Mouse (Mus musculus) cerebellum, adult 8-10 months (tissue): ENCODE results near the gene Islr.

Experiments
- DNase-seq: peaks from one replicate; pipeline ENCODE4 v3.0.0; 2022

Gene Islr

GRCm38 (mm10) chr9:58196610-58197567 lies 7.2 kb downstream of the Islr start:
- no peak for DNase-seq

DNA sequence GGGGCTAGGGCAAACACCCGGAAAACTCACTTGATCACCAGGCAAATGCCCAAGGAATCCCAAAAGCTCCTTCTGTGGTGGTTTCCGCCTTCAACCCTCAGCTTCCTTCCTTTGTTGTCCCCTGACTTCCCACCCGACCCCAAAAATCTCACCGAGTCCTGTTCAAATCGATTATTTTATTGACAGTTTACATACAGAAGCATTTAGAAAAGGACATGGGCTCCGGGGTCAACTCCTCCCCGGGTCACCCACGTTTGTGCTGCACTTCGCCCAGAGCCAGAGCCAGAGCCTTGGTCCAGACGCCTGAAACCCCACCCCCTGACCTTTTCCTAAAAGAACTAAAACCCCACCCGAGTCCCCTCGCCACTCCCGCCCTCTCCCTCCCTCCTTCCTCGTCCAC lies 8.0 kb downstream of the Islr start:
- DNase-seq = no peak

GRCm38 (mm10) chr9:58195671-58196070 lies 8.4 kb downstream of the Islr start:
- no peak for DNase-seq

- no peak for DNase-seq
Measured at GRCm38 (mm10) chr9:58194222-58194621, 9.9 kb downstream of the Islr start.

DNA sequence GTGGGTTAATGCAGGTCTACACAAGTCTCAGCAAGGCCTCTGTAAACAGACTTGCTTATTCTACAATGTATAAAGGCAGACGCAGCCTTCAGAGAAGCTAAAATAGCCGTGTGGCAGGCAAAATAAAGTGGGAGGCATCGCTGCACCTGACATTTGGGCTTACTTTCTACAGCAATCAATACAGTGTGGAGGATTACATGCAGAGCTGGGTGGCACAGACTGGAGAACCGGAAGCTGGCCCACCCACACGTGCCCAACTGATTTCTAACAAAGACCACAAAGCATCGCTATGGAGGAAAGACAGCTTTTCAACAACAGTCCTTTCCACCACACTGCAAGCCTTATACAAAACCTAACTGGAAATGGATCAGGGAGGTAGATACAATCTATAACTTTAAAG lies 19.6 kb downstream of the Islr start:
- DNase-seq = no peak

GRCm38 (mm10) chr9:58179390-58179789 lies 24.7 kb downstream of the Islr start:
- no peak for DNase-seq

- DNase-seq = no peak
Measured at GRCm38 (mm10) chr9:58177165-58177564, 26.9 kb downstream of the Islr start.

DNA sequence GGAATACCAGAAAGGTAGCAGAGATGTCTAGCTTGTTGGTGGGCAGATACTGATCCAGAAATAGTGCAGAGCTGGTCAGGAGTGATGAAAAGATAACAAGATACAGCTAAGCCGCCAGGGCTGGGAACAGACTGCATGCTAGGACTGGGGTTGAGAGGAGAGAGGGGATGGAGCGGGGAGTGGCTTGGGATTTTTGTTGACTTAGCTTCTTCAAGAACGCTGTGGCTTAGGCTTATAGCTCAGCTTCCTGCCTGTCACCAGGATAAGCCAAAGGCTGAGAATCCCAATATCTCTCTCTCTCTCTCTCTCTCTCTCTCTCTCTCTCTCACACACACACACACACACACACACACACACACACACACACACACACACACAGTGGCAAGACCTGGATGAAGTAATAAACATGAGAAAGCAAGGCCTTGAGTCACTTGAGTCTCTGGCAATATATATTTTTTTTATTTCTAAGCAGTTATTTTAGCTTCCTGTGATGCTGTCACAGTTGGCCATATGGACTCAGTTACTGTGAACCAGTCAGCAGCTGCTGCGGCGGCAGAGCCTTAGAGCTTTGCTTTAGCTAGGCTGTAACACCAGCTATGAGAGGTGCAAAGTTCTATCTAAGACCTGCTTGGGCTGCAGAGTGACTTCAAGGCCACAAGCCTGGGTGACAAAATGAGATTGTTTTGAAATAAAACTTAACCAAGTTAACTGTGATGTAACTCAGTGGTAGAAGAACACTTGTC lies 28.2 kb downstream of the Islr start:
- no peak for DNase-seq

- DNase-seq = no peak
Measured at GRCm38 (mm10) chr9:58174818-58175251, 29.3 kb downstream of the Islr start.

DNA sequence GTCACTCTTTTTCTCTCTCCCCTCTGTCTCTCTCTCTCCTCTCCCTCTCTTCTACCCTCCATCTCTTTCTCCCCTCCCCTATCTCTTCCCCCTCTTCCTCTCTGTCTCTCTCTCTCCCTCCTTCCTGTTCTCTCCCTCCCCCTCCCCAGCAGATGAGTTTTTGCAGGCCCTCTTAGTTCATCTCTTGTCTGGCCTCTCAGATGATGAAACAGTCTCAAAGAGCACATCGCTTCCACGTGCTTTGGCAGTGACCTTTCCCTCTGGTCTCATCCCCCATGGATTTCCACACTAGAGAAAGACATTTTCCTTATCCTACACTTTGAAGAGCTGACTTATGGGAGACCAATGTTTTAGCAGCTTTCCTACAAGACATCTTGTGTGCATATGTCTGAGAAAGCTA lies 31.2 kb downstream of the Islr start:
- no peak for DNase-seq

- no peak for DNase-seq
Measured at GRCm38 (mm10) chr9:58169426-58169825, 34.7 kb downstream of the Islr start.

GRCm38 (mm10) chr9:58168880-58169279 lies 35.2 kb downstream of the Islr start:
- no peak for DNase-seq

- no peak for DNase-seq
Measured at GRCm38 (mm10) chr9:58165779-58166178, 38.3 kb downstream of the Islr start.

DNA sequence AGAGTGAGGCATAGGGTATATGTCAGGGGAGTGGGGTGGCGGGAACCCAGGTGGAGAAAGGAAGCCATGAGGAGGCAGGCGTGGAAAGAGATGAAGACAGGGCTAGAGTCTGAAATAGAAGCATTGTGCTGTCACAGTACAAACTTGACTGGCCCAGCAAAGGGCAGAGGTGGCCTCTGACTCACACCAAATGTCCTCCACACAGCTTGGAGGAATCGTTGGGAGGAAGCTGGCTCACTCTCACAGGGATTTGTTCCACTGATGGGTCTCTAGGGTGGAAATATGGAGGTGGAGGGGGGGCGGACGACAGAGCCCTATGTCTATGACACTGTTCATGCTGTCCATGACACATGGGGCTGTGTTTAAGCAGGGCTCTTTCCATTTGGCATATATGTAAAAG lies 41.0 kb downstream of the Islr start:
- DNase-seq = no peak

- DNase-seq = no peak
Measured at GRCm38 (mm10) chr9:58162173-58162572, 41.9 kb downstream of the Islr start.

DNA sequence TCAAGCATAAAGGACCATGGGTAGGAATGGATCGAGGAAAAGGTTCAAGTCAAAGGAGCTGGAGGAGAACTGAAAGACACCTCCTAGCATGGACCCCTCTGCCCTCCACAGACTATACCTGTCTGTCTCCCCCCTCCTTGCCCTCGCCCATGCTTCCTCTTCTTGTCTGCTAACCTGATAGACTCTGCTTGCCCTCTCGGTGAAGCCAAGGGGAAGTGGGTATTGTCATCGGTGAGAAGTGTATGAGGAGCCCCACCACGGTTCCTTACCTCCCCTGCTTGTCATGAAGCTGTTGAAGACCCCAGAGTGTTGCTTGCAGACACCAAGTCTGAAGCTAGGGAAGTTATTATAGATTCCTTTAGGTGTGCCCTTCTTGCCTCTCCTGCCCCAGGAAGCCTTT lies 43.8 kb downstream of the Islr start:
- DNase-seq = no peak

GRCm38 (mm10) chr9:58159855-58160254 lies 44.3 kb downstream of the Islr start:
- DNase-seq = no peak

DNA sequence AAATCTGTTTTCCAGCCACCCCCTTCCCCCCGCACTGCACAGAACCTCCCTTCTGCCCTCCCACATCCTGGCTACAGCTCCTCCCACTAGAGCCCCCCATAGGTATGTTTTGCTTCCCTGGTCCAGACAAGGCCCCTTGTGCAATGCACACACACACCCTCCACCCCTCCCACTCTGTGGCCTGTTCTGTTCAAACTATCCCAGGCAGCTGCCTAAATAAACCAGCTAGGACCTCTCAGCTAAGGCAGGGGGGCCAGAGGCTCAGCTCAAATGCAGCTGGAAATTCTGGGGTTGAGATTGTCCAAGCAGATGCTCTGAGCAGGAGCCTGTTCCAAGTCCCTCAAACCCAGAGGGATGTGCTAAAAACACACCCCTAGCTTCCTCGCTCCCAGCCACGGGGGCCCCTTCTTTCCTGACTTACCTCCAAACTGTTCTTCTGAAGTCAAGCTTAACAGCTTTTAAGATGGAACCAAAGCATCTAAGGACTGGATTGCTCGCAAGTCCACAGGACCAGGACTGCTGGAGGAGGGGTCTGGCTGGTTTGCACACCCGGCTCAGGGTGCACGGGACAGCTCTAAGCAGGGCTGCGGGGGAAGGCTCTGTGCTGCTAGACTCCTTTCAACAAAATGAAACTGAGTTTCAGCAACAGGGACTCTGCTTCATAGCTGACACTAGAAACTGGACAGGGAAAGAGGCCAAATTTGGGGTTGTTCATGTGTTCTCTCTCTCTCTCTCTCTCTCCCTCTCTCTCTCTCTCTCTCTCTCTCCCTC lies 45.4 kb downstream of the Islr start:
- DNase-seq = no peak

- DNase-seq = no peak
Measured at GRCm38 (mm10) chr9:58157838-58158237, 46.3 kb downstream of the Islr start.

DNA sequence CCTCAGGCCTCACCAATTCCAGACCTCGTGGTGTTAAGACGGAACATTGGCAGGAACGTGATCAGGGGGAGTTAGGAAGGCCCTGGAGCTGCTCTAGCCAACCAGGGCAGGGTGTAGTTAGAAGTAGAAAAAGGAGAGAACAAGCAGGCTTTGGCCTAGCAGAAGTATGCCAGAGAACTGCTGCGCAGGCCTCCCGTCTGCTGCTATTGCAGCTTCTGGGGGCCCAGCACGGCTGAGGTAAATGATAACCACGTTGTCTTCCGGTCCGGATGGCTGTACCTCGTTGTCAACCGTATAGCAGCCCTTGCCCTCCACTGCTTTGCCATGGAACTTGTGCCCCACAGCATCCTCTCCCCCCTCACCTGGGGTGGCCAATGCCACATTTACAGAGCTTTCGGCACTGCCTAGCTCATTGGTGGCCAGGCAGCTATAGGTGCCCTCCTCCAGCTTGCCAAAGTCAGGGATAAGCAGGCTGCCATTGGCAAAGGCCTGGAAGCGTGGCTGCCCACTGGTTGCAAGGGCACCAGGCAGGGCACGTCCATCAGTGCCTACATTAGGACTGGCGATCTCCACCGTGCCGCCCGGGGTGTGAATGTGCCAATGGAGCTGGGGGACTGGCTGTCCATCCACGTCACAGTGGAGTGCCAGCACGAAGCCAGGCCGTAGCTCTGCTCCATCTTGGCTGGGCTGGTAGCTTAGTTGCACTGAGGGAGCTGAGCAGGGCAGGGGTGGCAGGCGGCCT lies 47.1 kb downstream of the Islr start:
- no peak for DNase-seq

- no peak for DNase-seq
Measured at GRCm38 (mm10) chr9:58155366-58155765, 48.7 kb downstream of the Islr start.

GRCm38 (mm10) chr9:58153095-58153494 lies 51.0 kb downstream of the Islr start:
- DNase-seq = no peak
